Mouse (Mus musculus) midbrain, embryonic 12.5 days (tissue): ENCODE measurements around the gene Gata3. TPM values are rescaled to one million over a fixed set of nuclear protein-coding genes. Genes with fewer than 3 reads are reported as not detected.
A peak's percentile ranks its signal among the peaks of the same experiment; 100 is the strongest.

Experiments used
- ATAC-seq: fragments of 200-750 bp; cut with Nextera tagmentation; 2 replicates; pipeline ENCODE4 v1.8.0; 2017; ENCODE audit warnings: low read depth, moderate TSS enrichment, moderate library complexity; ENCODE audit not compliant: low FRiP score
- H3K27ac ChIP-seq: fragments of 300-500 bp; sonication (generic); replicated peaks from 2 replicates; pipeline ENCODE4 v1.5.1; 2016; ENCODE audit warnings: mild to moderate bottlenecking
- H3K27me3 ChIP-seq: fragments of 300-500 bp; sonication (generic); 2 replicates; pipeline ENCODE4 v1.6.1; 2016; ENCODE audit warnings: mild to moderate bottlenecking
- H3K36me3 ChIP-seq: fragments of 300-500 bp; sonication (generic); 2 replicates; pipeline ENCODE4 v1.6.1; 2016
- H3K4me1 ChIP-seq: fragments of 300-500 bp; sonication (generic); 2 replicates; pipeline ENCODE4 v1.6.1; 2016
- H3K4me2 ChIP-seq: fragments of 300-500 bp; sonication (generic); replicated peaks from 2 replicates; pipeline ENCODE4 v1.6.1; 2016; ENCODE audit warnings: mild to moderate bottlenecking, moderate library complexity
- H3K4me3 ChIP-seq: fragments of 300-500 bp; sonication (generic); 2 replicates; pipeline ENCODE4 v1.5.1; 2016; ENCODE audit warnings: mild to moderate bottlenecking
- H3K9ac ChIP-seq: fragments of 300-500 bp; sonication (generic); replicated peaks from 2 replicates; pipeline ENCODE4 v1.6.1; 2016; ENCODE audit warnings: mild to moderate bottlenecking, moderate library complexity
- H3K9me3 ChIP-seq: fragments of 300-500 bp; sonication (generic); 2 replicates; pipeline ENCODE4 v1.6.1; 2016; ENCODE audit warnings: mild to moderate bottlenecking
- WGBS: fragments of 180-500 bp; shearing (Covaris S2); methylation state at CpG from one replicate; pipeline ENCODE4 v1.1.7; 2016; 5-methylcytosine and 5-hydroxymethylcytosine counted together
- polyA plus RNA-seq: library from polyadenylated mRNA; unstranded; fragments of >200 nt; fragmentation: Nextera tagmentation; extraction: Ambion mirVana; gene quantifications from 2 replicates; pipeline ENCODE4 v1.2.1, GENCODE M21; 2016

Gene Gata3
- 77.4 and 84.2 TPM in 2 replicates for polyA plus RNA-seq

- no peaks in the 10 kb centered on the region for H3K36me3 ChIP-seq
- under 1% methylated on average over 23 of the region's 23 CpGs for WGBS
- H3K9me3 ChIP-seq: no peaks in the 10 kb centered on the region
- H3K27me3 ChIP-seq: peaks cover 93% of the 10 kb centered on the region
- H3K27ac ChIP-seq: peak within 1 kb of the TSS; percentile 35; the same call in 1 of the 2 replicates
- peak within 1 kb of the TSS; percentile 27 for H3K4me3 ChIP-seq
- H3K4me1 ChIP-seq: peaks cover 13% of the 10 kb centered on the region
- no peak within 1 kb of the TSS for H3K9ac ChIP-seq
- peak within 1 kb of the TSS; percentile 29 for H3K4me2 ChIP-seq
- no peak for ATAC-seq
Measured at GRCm38 (mm10) chr2:9889651-9890183, at the start of gene Gata3. Gene Gata3 (minus strand): TSS chr2:9890034.

- 0 out of 2 replicates have a peak, but pooled peaks have one; percentile 19 for ATAC-seq
Measured at GRCm38 (mm10) chr2:9939250-9939649, 49.4 kb upstream of the Gata3 start.

GRCm38 (mm10) chr2:9935965-9936364 lies 46.1 kb upstream of the Gata3 start:
- no peak overlapping the region for H3K9ac ChIP-seq
- H3K4me1 ChIP-seq: no peaks in the 10 kb centered on the region
- no peak overlapping the region for H3K27ac ChIP-seq
- ATAC-seq: peak; percentile 58; the same call in 1 of the 2 replicates
- H3K9me3 ChIP-seq: no peaks in the 10 kb centered on the region
- H3K4me2 ChIP-seq: no peak overlapping the region
- H3K27me3 ChIP-seq: no peaks in the 10 kb centered on the region
- H3K4me3 ChIP-seq: no peak overlapping the region
- H3K36me3 ChIP-seq: peaks cover 6% of the 10 kb centered on the region; the same call in 1 of the 2 replicates
- 33% methylated on average over 1 of the region's 1 CpGs for WGBS

More at GRCm38 (mm10) chr2:9939250-9939649, 49.4 kb upstream of the Gata3 start:
- H3K4me2 ChIP-seq: no peak overlapping the region
- 93% methylated on average over 4 of the region's 4 CpGs for WGBS
- peaks cover 6% of the 10 kb centered on the region; the same call in 1 of the 2 replicates for H3K36me3 ChIP-seq
- H3K27me3 ChIP-seq: no peaks in the 10 kb centered on the region
- H3K9ac ChIP-seq: no peak overlapping the region
- no peak overlapping the region for H3K4me3 ChIP-seq
- no peaks in the 10 kb centered on the region for H3K4me1 ChIP-seq
- H3K27ac ChIP-seq: no peak overlapping the region
- H3K9me3 ChIP-seq: no peaks in the 10 kb centered on the region

GRCm38 (mm10) chr2:9926905-9927283 lies 37.1 kb upstream of the Gata3 start:
- Histone ChIP-seq H3K4me1 (peaks cover 6% of the 10 kb centered on the region; the same call in 1 of the 2 replicates), H3K9me3 (no peaks in the 10 kb centered on the region), H3K27me3 (no peaks in the 10 kb centered on the region), H3K27ac (no peak overlapping the region), H3K36me3 (no peaks in the 10 kb centered on the region), H3K9ac (no peak overlapping the region), H3K4me2 (no peak overlapping the region), H3K4me3 (no peak overlapping the region)
- 77% methylated on average over 4 of the region's 4 CpGs for WGBS
- no peak for ATAC-seq

GRCm38 (mm10) chr2:9926194-9926904 lies 36.5 kb upstream of the Gata3 start:
- no peak overlapping the region for H3K9ac ChIP-seq
- H3K36me3 ChIP-seq: no peaks in the 10 kb centered on the region
- H3K4me2 ChIP-seq: no peak overlapping the region
- peaks cover 6% of the 10 kb centered on the region; the same call in 1 of the 2 replicates for H3K4me1 ChIP-seq
- no peak overlapping the region for H3K4me3 ChIP-seq
- H3K27me3 ChIP-seq: no peaks in the 10 kb centered on the region
- no peak for ATAC-seq
- WGBS: 43% methylated on average over 7 of the region's 7 CpGs
- H3K9me3 ChIP-seq: no peaks in the 10 kb centered on the region
- no peak overlapping the region for H3K27ac ChIP-seq

GRCm38 (mm10) chr2:9918691-9919471 lies 29.0 kb upstream of the Gata3 start:
- H3K9ac ChIP-seq: no peak overlapping the region
- no peaks in the 10 kb centered on the region for H3K27me3 ChIP-seq
- H3K27ac ChIP-seq: no peak overlapping the region
- no peaks in the 10 kb centered on the region for H3K4me1 ChIP-seq
- ATAC-seq: no peak
- no peaks in the 10 kb centered on the region for H3K9me3 ChIP-seq
- WGBS: 94% methylated on average over 17 of the region's 17 CpGs
- no peak overlapping the region for H3K4me3 ChIP-seq
- H3K4me2 ChIP-seq: no peak overlapping the region
- peaks cover 16% of the 10 kb centered on the region for H3K36me3 ChIP-seq

- Histone ChIP-seq H3K4me1 (no peaks in the 10 kb centered on the region), H3K27me3 (no peaks in the 10 kb centered on the region), H3K9me3 (no peaks in the 10 kb centered on the region), H3K4me2 (no peak overlapping the region), H3K36me3 (peaks cover 16% of the 10 kb centered on the region), H3K27ac (no peak overlapping the region), H3K4me3 (no peak overlapping the region), H3K9ac (no peak overlapping the region)
- WGBS: 89% methylated on average over 9 of the region's 9 CpGs
- ATAC-seq: no peak
Measured at GRCm38 (mm10) chr2:9917602-9918001, 27.8 kb upstream of the Gata3 start.

GRCm38 (mm10) chr2:9905995-9906394 lies 16.2 kb upstream of the Gata3 start:
- ATAC-seq: no peak
- H3K9me3 ChIP-seq: no peaks in the 10 kb centered on the region
- no peaks in the 10 kb centered on the region for H3K36me3 ChIP-seq
- H3K4me1 ChIP-seq: peaks cover 5% of the 10 kb centered on the region; the same call in 1 of the 2 replicates
- no peak overlapping the region for H3K4me3 ChIP-seq
- H3K27me3 ChIP-seq: peaks cover 7% of the 10 kb centered on the region; the same call in 1 of the 2 replicates
- H3K27ac ChIP-seq: no peak overlapping the region
- 0 out of 2 replicates have a peak overlapping the region, but pooled peaks have one; percentile 11 for H3K4me2 ChIP-seq
- 9% methylated on average over 11 of the region's 11 CpGs for WGBS
- no peak overlapping the region for H3K9ac ChIP-seq

- Histone ChIP-seq H3K9ac (no peak overlapping the region), H3K4me1 (peaks cover 5% of the 10 kb centered on the region; the same call in 1 of the 2 replicates), H3K36me3 (no peaks in the 10 kb centered on the region), H3K4me3 (no peak overlapping the region), H3K27ac (no peak overlapping the region), H3K4me2 (no peak overlapping the region), H3K27me3 (peaks cover 20% of the 10 kb centered on the region), H3K9me3 (no peaks in the 10 kb centered on the region)
- WGBS: 76% methylated on average over 14 of the region's 14 CpGs
- no peak for ATAC-seq
Measured at GRCm38 (mm10) chr2:9903854-9904560, 14.2 kb upstream of the Gata3 start.

GRCm38 (mm10) chr2:9897846-9898245 lies 8.0 kb upstream of the Gata3 start:
- Histone ChIP-seq H3K36me3 (no peaks in the 10 kb centered on the region), H3K27me3 (peaks cover 79% of the 10 kb centered on the region), H3K9me3 (no peaks in the 10 kb centered on the region), H3K4me2 (no peak overlapping the region), H3K9ac (no peak overlapping the region), H3K4me3 (no peak overlapping the region), H3K4me1 (peaks cover 8% of the 10 kb centered on the region; the same call in 1 of the 2 replicates), H3K27ac (0 out of 2 replicates have a peak overlapping the region, but pooled peaks have one; percentile 10)
- ATAC-seq: peak; percentile 24; the same call in 1 of the 2 replicates
- 5% methylated on average over 8 of the region's 8 CpGs for WGBS

- Histone ChIP-seq H3K4me2 (peak overlapping the region; percentile 38), H3K27me3 (peaks cover 86% of the 10 kb centered on the region), H3K9me3 (no peaks in the 10 kb centered on the region), H3K4me3 (peak overlapping the region; percentile 21), H3K4me1 (peaks cover 8% of the 10 kb centered on the region; the same call in 1 of the 2 replicates), H3K36me3 (no peaks in the 10 kb centered on the region), H3K9ac (no peak overlapping the region), H3K27ac (peak overlapping the region; percentile 30; the same call in 1 of the 2 replicates)
- ATAC-seq: no peak
- under 1% methylated on average over 22 of the region's 22 CpGs for WGBS
Measured at GRCm38 (mm10) chr2:9896097-9896770, 6.4 kb upstream of the Gata3 start.
